Mouse (Mus musculus) liver, embryonic 15.5 days (tissue): ENCODE measurements around the gene Tor1a. TPM values are rescaled to one million over a fixed set of nuclear protein-coding genes. Genes with fewer than 3 reads are reported as not detected.
A peak's percentile ranks its signal among the peaks of the same experiment; 100 is the strongest.

Source experiments
- ATAC-seq: fragments of 200-750 bp; cut with Nextera tagmentation; 2 replicates; pipeline ENCODE4 v1.8.0; 2017; ENCODE audit warnings: moderate number of reproducible peaks, mild to moderate bottlenecking, moderate library complexity; ENCODE audit not compliant: insufficient read depth
- H3K27ac ChIP-seq: fragments of 300-500 bp; sonication (generic); replicated peaks from 2 replicates; pipeline ENCODE4 v1.5.1; 2015; ENCODE audit warnings: mild to moderate bottlenecking, inconsistent platforms
- H3K27me3 ChIP-seq: fragments of 300-500 bp; sonication (generic); 2 replicates; pipeline ENCODE4 v1.6.1; 2015; ENCODE audit warnings: mild to moderate bottlenecking, inconsistent platforms
- H3K36me3 ChIP-seq: fragments of 300-500 bp; sonication (generic); replicated peaks from 2 replicates; pipeline ENCODE4 v1.6.1; 2015; ENCODE audit warnings: moderate library complexity, mild to moderate bottlenecking, inconsistent platforms
- H3K4me1 ChIP-seq: fragments of 300-500 bp; sonication (generic); replicated peaks from 2 replicates; pipeline ENCODE4 v1.6.1; 2015; ENCODE audit warnings: inconsistent platforms
- H3K4me2 ChIP-seq: fragments of 300-500 bp; sonication (generic); 2 replicates; pipeline ENCODE4 v1.6.1; 2015; ENCODE audit warnings: moderate library complexity, mild to moderate bottlenecking, inconsistent platforms
- H3K4me3 ChIP-seq: fragments of 300-500 bp; sonication (generic); replicated peaks from 2 replicates; pipeline ENCODE4 v1.5.1; 2015; ENCODE audit warnings: mild to moderate bottlenecking, inconsistent platforms
- H3K9ac ChIP-seq: fragments of 300-500 bp; sonication (generic); 2 replicates; pipeline ENCODE4 v1.6.1; 2015; ENCODE audit warnings: moderate library complexity, mild to moderate bottlenecking, inconsistent platforms
- H3K9me3 ChIP-seq: fragments of 300-500 bp; sonication (generic); replicated peaks from 2 replicates; pipeline ENCODE4 v1.6.1; 2016; ENCODE audit warnings: inconsistent platforms
- WGBS: fragments of 180-500 bp; shearing (Covaris S2); methylation state at CpG from one replicate; pipeline ENCODE4 v1.1.7; 2015; ENCODE audit warnings: mixed read lengths; ENCODE audit not compliant: insufficient replicate concordance; 5-methylcytosine and 5-hydroxymethylcytosine counted together
- polyA plus RNA-seq: library from polyadenylated mRNA; unstranded; fragments of >200 nt; fragmentation: Nextera tagmentation; extraction: Ambion mirVana; gene quantifications from 2 replicates; pipeline ENCODE4 v1.2.1, GENCODE M21; 2015

Gene Tor1a
- 38.9 and 39.3 TPM in 2 replicates for polyA plus RNA-seq

- Histone ChIP-seq H3K4me3 (peak within 1 kb of the TSS; percentile 99), H3K36me3 (peaks cover 42% of the 10 kb centered on the region), H3K27me3 (no peaks in the 10 kb centered on the region), H3K9me3 (no peaks in the 10 kb centered on the region), H3K4me2 (peak within 1 kb of the TSS; percentile 82), H3K4me1 (peaks cover 35% of the 10 kb centered on the region), H3K9ac (peak within 1 kb of the TSS; percentile 97), H3K27ac (peak within 1 kb of the TSS; percentile 86)
- ATAC-seq, result peak; percentile 88
- 2% methylated on average over 59 of the region's 59 CpGs for WGBS
These were observed at the start of gene Tor1a for GRCm38 (mm10) chr2:30967352-30968327. TSS of gene Tor1a (minus strand) at chr2:30967933.

- Histone ChIP-seq H3K4me2 (no peak overlapping the region), H3K36me3 (peaks cover 12% of the 10 kb centered on the region; the same call in 1 of the 2 replicates), H3K27ac (no peak overlapping the region), H3K4me1 (no peaks in the 10 kb centered on the region; the same call in 1 of the 2 replicates), H3K9me3 (no peaks in the 10 kb centered on the region), H3K27me3 (no peaks in the 10 kb centered on the region), H3K9ac (no peak overlapping the region), H3K4me3 (no peak overlapping the region)
- WGBS, result 68% methylated on average over 14 of the region's 14 CpGs
- no peak for ATAC-seq
These were observed 45.8 kb upstream of the Tor1a start for GRCm38 (mm10) chr2:31013371-31014120.

DNA sequence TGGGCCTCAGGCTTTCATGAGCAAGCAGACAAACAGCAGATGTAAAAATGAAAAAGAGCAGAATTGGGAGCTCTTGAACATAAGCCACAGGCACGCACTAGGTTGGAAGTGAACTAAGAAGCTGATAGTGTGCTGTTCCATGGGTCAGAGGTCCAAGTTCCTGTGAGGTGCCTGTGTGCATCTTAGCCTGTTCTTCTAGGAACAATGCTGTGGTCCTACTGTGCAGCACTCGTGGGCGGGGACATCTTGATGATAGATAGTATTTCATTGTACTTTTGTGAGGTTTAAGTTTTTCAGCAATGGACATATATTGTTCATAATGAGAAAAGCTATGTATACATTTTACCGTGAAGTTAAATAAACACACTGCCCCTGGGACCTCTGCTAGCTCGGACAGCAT lies 39.5 kb upstream of the Tor1a start:
- Histone ChIP-seq H3K27me3 (no peaks in the 10 kb centered on the region), H3K4me1 (peaks cover 36% of the 10 kb centered on the region), H3K4me3 (no peak overlapping the region), H3K27ac (peak overlapping the region; percentile 79), H3K36me3 (no peaks in the 10 kb centered on the region; the same call in 1 of the 2 replicates), H3K4me2 (peak overlapping the region; percentile 59; the same call in 1 of the 2 replicates), H3K9me3 (no peaks in the 10 kb centered on the region), H3K9ac (0 out of 2 replicates have a peak overlapping the region, but pooled peaks have one; percentile 22)
- no peak for ATAC-seq
- 58% methylated on average over 5 of the region's 5 CpGs for WGBS

DNA sequence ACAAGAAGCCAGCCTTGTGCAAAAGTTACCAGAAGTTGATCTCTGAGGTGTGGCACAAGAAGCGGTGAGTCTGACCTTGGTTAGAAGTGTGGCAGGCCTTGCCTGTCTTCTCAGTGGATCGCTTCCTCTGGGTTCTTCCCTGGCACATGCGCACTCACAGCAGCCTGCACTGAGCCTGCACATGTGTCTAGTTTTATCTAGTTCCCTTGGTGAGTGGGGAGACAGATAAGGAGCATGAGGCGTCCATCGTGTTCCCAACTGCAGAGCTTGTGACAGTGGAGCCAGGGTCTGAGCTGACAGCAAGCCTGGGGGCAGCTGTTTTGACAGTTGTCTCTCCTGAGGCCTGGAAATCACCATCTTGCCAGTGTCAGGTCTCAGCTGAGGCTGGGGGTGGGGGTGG lies 38.7 kb upstream of the Tor1a start:
- Histone ChIP-seq H3K36me3 (no peaks in the 10 kb centered on the region; the same call in 1 of the 2 replicates), H3K4me2 (peak overlapping the region; percentile 59), H3K27me3 (no peaks in the 10 kb centered on the region), H3K9ac (peak overlapping the region; percentile 22; the same call in 1 of the 2 replicates), H3K9me3 (no peaks in the 10 kb centered on the region), H3K4me1 (peaks cover 36% of the 10 kb centered on the region), H3K4me3 (peak overlapping the region; percentile 19), H3K27ac (peak overlapping the region; percentile 79)
- peak; percentile 88 for ATAC-seq
- WGBS, result 16% methylated on average over 5 of the region's 5 CpGs

DNA sequence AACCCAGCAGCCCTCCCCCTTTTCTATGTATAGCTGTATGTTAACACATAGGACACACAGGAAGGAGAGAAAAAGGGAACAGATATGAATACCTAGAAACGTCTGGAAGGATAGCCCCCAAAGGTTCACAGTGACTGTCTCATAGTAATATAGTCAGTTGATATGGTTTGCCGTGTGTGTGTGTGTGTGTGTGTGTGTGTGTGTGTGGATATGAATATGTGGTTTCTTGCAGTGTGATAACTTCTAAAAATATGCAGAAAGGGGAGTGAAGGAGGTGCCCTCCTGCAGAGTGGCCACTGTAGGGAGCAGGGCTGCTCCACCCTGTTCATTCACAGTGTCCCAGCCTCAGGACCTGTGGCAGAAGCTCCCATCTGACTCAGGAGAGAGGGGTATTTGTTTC lies 37.7 kb upstream of the Tor1a start:
- H3K36me3 ChIP-seq, result no peaks in the 10 kb centered on the region; the same call in 1 of the 2 replicates
- H3K27ac ChIP-seq, result peak overlapping the region; percentile 79
- ATAC-seq, result peak; percentile 53; the same call in 1 of the 2 replicates
- peaks cover 36% of the 10 kb centered on the region for H3K4me1 ChIP-seq
- 11% methylated on average over 2 of the region's 2 CpGs for WGBS
- H3K9me3 ChIP-seq, result no peaks in the 10 kb centered on the region
- peak overlapping the region; percentile 19 for H3K4me3 ChIP-seq
- peak overlapping the region; percentile 20; the same call in 1 of the 2 replicates for H3K9ac ChIP-seq
- H3K27me3 ChIP-seq, result no peaks in the 10 kb centered on the region
- peak overlapping the region; percentile 59 for H3K4me2 ChIP-seq

GRCm38 (mm10) chr2:31002857-31003256 lies 35.1 kb upstream of the Tor1a start:
- ATAC-seq, result no peak
- no peaks in the 10 kb centered on the region for H3K9me3 ChIP-seq
- 85% methylated on average over 10 of the region's 10 CpGs for WGBS
- no peaks in the 10 kb centered on the region for H3K27me3 ChIP-seq
- H3K4me3 ChIP-seq, result no peak overlapping the region
- H3K4me1 ChIP-seq, result peaks cover 35% of the 10 kb centered on the region
- H3K4me2 ChIP-seq, result no peak overlapping the region
- H3K36me3 ChIP-seq, result no peaks in the 10 kb centered on the region; the same call in 1 of the 2 replicates
- H3K9ac ChIP-seq, result no peak overlapping the region
- no peak overlapping the region for H3K27ac ChIP-seq

DNA sequence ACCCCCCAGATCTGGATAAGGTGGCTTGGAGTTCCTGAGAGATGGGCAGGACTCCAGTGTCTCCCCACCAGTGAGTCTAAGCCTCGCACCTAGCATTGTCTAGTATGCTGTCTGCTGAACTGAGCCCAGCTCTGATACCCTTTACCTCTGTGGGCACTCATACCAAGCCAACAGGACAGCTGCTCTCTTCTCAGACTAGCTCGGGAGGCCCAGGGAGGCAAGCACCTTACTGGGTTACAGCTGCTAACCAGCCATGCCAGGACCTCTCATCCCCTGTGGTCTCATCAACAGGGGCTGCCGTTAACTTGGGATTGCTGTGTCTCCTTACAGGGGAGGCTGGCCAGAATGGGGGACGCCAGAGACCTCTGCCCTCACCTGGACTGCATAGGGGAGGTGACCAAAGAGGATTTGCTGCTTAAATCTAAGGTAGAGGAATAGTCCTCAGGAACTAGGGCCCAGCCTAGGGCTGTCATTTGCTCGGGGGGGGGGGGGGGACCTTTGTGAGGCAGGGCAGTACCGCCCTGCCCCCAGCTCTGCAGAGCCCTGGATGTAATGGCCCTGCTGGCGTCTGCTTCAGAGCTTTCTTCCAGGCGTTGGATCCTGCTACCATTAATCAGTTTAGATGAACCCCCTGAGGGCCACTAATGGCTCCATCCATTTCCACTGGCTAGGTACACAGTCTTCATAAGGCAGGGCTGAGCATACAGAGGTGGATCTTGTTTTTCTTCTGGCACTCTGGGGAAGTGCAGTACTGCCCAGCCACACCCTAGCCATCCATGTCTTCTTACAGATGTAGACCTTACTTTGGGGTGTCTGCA lies 30.9 kb upstream of the Tor1a start:
- H3K4me1 ChIP-seq, result 0 out of 2 replicates have a peak, but pooled peaks cover 3% of the 10 kb centered on the region
- no peak overlapping the region for H3K27ac ChIP-seq
- H3K9me3 ChIP-seq, result no peaks in the 10 kb centered on the region
- H3K9ac ChIP-seq, result no peak overlapping the region
- H3K36me3 ChIP-seq, result no peaks in the 10 kb centered on the region
- no peak overlapping the region for H3K4me2 ChIP-seq
- no peak overlapping the region for H3K4me3 ChIP-seq
- 62% methylated on average over 8 of the region's 8 CpGs for WGBS
- H3K27me3 ChIP-seq, result no peaks in the 10 kb centered on the region
- no peak for ATAC-seq

DNA sequence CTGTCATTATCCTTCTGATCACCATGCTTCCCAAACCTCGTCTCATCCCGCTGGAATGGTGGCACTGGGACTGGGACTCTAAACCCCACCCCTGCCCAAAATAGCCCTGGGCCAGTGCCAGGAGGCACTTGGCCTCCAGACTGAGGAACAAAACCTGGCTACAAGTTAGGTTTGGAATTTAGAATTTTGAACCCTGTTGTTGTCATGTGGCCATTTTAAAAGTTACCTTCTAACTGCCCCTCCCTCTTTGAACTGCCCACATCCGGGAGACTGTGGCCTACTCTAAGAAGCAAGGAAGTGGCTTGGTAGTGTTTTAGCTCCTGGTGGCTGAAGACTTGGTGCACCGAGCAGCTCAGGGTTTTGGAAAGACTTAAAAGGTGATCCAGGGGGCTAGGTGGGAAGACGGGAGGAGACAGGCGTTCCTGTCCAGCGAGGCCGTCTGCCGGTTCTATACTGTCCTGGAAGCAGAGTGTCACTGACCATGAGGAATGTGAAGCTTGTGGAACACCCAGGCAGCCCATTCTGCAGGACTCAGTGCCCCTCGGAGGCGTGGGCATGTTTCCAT lies 27.8 kb upstream of the Tor1a start:
- no peak for ATAC-seq
- H3K4me1 ChIP-seq, result 0 out of 2 replicates have a peak, but pooled peaks cover 3% of the 10 kb centered on the region
- no peak overlapping the region for H3K4me2 ChIP-seq
- WGBS, result 72% methylated on average over 11 of the region's 11 CpGs
- no peaks in the 10 kb centered on the region for H3K27me3 ChIP-seq
- H3K36me3 ChIP-seq, result no peaks in the 10 kb centered on the region
- no peak overlapping the region for H3K27ac ChIP-seq
- no peaks in the 10 kb centered on the region for H3K9me3 ChIP-seq
- no peak overlapping the region for H3K4me3 ChIP-seq
- H3K9ac ChIP-seq, result no peak overlapping the region

GRCm38 (mm10) chr2:30994853-30995252 lies 27.1 kb upstream of the Tor1a start:
- Histone ChIP-seq H3K4me2 (no peak overlapping the region), H3K27ac (no peak overlapping the region), H3K9me3 (no peaks in the 10 kb centered on the region), H3K4me1 (0 out of 2 replicates have a peak, but pooled peaks cover 3% of the 10 kb centered on the region), H3K9ac (no peak overlapping the region), H3K4me3 (no peak overlapping the region), H3K36me3 (no peaks in the 10 kb centered on the region), H3K27me3 (no peaks in the 10 kb centered on the region)
- ATAC-seq, result no peak
- WGBS, result 69% methylated on average over 4 of the region's 4 CpGs

DNA sequence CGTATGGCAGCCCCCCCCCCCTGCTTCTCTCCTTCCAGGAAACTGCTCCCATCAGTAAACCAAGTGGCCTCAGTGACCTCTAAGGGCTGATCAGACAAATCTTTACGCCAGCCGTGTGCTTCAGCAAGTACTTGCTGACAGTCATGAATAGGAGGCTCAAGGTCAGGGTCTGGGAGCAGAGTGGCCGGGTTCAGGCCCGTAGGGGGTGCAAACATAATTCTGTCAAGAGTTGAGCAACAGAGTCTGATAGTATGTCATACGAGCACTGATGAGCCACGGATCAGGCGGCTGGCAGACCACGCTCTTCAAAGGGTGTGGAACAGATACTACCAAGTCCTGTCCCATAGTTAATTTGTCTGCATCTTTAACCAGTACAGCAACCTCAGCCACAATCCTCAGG lies 22.5 kb upstream of the Tor1a start:
- Histone ChIP-seq H3K9ac (no peak overlapping the region), H3K4me1 (peaks cover 8% of the 10 kb centered on the region), H3K4me3 (no peak overlapping the region), H3K36me3 (no peaks in the 10 kb centered on the region), H3K9me3 (no peaks in the 10 kb centered on the region), H3K27me3 (no peaks in the 10 kb centered on the region), H3K27ac (no peak overlapping the region), H3K4me2 (no peak overlapping the region)
- WGBS, result 69% methylated on average over 9 of the region's 9 CpGs
- no peak for ATAC-seq
